Mouse (Mus musculus) gonadal fat pad, adult 2 months (tissue): ENCODE data around the gene Plppr2. TPM values are rescaled to one million over a fixed set of nuclear protein-coding genes. Genes with fewer than 3 reads are reported as not detected.

Experiments
- DNase-seq: peaks from one replicate; pipeline ENCODE4 v3.0.0-alpha.2; 2012; ENCODE audit warnings: low read depth
- polyA plus RNA-seq: library from polyadenylated mRNA; depleted of rRNA; stranded (reverse); fragments of >200 nt; gene quantifications from 2 replicates; pipeline ENCODE4 v1.2.3, GENCODE M21; 2012

The Plppr2 gene
- polyA plus RNA-seq, 1 experiment = 9.2 TPM

GRCm38 (mm10) chr9:21961366-21961980 is 24.6 kb downstream of the Plppr2 start:
- DNase-seq = no peak

- DNase-seq = no peak
Observed at GRCm38 (mm10) chr9:21962010-21962409, 25.2 kb downstream of the Plppr2 start.

GRCm38 (mm10) chr9:21962416-21963059 is 25.7 kb downstream of the Plppr2 start:
- no peak for DNase-seq

GRCm38 (mm10) chr9:21963417-21963816 is 26.6 kb downstream of the Plppr2 start, which contains the start of gene Epor:
Epor (minus strand) TSS chr9:21963506.
- no peak for DNase-seq

GRCm38 (mm10) chr9:21968883-21969282 is 32.0 kb downstream of the Plppr2 start:
- no peak for DNase-seq

- DNase-seq = no peak
Observed at GRCm38 (mm10) chr9:21969304-21969703, 32.5 kb downstream of the Plppr2 start.

- DNase-seq = no peak
Observed at GRCm38 (mm10) chr9:21976626-21977175, 39.9 kb downstream of the Plppr2 start.

- no peak for DNase-seq
Observed at GRCm38 (mm10) chr9:21977331-21977730, 40.5 kb downstream of the Plppr2 start.

- DNase-seq = no peak
Observed at GRCm38 (mm10) chr9:21977972-21978371, 41.1 kb downstream of the Plppr2 start.

GRCm38 (mm10) chr9:21978398-21979128 is 41.7 kb downstream of the Plppr2 start:
- no peak for DNase-seq

- no peak for DNase-seq
Observed at GRCm38 (mm10) chr9:21983911-21984310, 47.1 kb downstream of the Plppr2 start.

- no peak for DNase-seq
Observed at GRCm38 (mm10) chr9:21987592-21988342, 50.9 kb downstream of the Plppr2 start.

- DNase-seq = no peak
Observed at GRCm38 (mm10) chr9:21988421-21989101, 51.7 kb downstream of the Plppr2 start.

GRCm38 (mm10) chr9:21989230-21990110 is 52.6 kb downstream of the Plppr2 start, which contains the start of gene Rgl3:
Rgl3 (minus strand) TSS chr9:21989446.
- no peak for DNase-seq

- DNase-seq = no peak
Observed at GRCm38 (mm10) chr9:21992227-21992626, 55.4 kb downstream of the Plppr2 start.

GRCm38 (mm10) chr9:21996178-21996867 is 59.5 kb downstream of the Plppr2 start:
- DNase-seq = no peak
